Mouse (Mus musculus) adrenal gland, adult (tissue): ENCODE measurements at regions not wholly inside any gene's neighbourhood (a gene's known extent, or its start where the extent isn't known, plus 50 kb on each side); places are given as distances from the start of the nearest gene placed in this dataset.
A peak's percentile ranks its signal among the peaks of the same experiment; 100 is the strongest.

ENCODE experiments used
- DNase-seq, 2 experiments: peaks; one replicate each; pipeline ENCODE4 v3.0.0; 2022 to 2023; ENCODE audit warnings: low spot score in 1 of 2; ENCODE audit not compliant: inconsistent age in 2 of 2

GRCm38 (mm10) chr6:70714239-70714638 lies 77.8 kb downstream of the Rpia start:
- peak; percentile 37 to 85 for DNase-seq

DNA sequence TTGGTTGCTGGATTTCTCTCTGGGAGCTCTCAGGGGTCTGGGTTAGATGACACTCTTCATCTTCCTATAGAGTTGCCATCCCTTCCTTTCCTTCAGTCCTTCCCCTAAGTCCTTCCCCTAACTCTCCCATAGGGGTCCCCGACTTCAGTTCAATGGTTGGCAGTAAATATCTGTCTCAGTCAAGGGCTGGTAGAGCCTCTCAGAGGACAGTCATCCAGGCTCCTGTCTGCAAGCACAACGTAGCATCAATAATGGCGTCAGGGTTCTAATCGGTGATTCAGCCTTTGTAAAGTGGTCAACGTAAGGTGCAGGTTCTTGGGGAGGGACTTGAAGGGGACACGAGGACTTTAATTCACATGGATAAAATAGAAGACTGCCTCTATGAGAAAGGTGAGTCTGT lies 78.4 kb downstream of the Rpia start:
- DNase-seq = no peak

GRCm38 (mm10) chr6:70713118-70713517 lies 78.9 kb downstream of the Rpia start:
- peak in 1 of 2 experiments; percentile 24 for DNase-seq

DNA sequence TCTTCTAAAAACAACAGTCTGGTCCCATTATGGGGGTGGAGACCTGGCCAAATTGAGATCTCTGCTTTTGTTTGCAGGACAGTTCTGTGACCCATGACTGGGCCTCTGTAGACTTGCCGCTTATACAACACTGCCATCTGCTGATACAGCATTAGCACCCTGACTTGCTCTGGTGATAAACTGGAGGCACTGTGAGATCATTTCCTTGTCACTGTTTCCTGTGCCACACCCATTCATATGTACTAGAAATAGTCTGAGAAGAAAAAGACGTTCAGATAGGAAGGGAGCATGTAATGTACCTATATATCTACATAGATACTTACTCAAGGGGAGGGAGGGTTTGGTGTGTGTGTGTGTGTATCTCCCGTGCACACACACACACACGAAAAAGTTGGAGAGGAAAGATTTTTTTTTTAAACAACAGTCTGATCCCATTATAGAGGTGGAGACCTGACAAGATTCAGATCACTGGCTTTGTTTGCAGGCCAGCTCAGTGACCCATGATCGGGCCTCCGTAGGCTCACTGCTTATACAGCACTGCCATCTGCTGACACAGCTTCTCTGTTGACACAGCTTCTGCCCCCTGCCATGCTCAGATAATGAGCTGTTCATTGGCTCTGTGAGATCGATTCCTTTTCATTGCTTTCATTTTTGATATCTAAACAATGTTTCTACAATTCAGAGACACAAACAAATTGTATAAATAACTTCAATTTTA lies 82.5 kb downstream of the Rpia start:
- peak; percentile 19 to 67 for DNase-seq

DNA sequence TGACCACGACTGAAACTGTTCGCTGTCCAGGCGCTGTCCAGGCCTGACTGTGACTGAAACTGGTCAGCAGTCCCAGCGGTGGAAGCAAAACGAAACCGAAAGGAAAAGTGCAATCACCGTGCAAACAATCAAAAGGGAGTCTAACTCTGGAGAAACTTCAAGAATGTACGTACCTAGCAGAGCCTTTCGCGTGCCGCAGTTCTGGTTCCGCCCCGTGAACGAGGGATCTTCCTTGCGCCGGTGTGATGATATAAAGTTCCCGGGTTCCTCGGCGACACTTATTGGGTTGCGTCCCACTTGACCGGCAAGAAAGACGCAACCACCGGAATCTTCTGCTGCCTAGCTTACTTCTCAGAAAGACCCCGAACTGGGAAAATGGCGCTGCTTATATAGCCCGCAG lies 96.4 kb downstream of the Rpia start:
- DNase-seq = no peak
